Mouse (Mus musculus): ENCODE data around the gene Zfp385b.

GRCm38 (mm10) chr2:77817357-77817894 lies 2.0 kb downstream of the Zfp385b start:
- TF ChIP-seq POLR2A (IDR thresholded peaks at IDR 0.05; ENCODE audit: borderline replicate concordance, insufficient read depth, low read length) (no peak), CTCF (IDR thresholded peaks at IDR 0.05; ENCODE audit: borderline replicate concordance, insufficient read depth, low read depth, low read length) (no peak)

Data from cerebellum, adult 2 months (tissue).